ENCODE assay signal across 30 mouse cellular contexts in genomic region chr16:91386419-91387120, GRCm38 (mm10). TPM values are rescaled to one million over a fixed set of nuclear protein-coding genes. Genes with fewer than 3 reads are reported as not detected.
DNase-seq lines count a peak whose midpoint lies in the region; ATAC-seq and TF ChIP-seq lines count a peak whose summit lies in the region.
"Had no signal": no experiment of that assay in that cellular context is flagged by ENCODE, and none has a peak within 500 bp of the region (broad histone marks: within the 10 kb centered on the region; RNA-seq: fewer than 3 reads in every experiment).

No protein-coding gene starts in this region.

- WGBS in kidney, adult 2 months, result 82% methylated on average over 10 of the region's 10 CpGs
- 89% methylated on average over 10 of the region's 10 CpGs for WGBS in kidney, embryonic 15.5 days
- 63% methylated on average over 10 of the region's 10 CpGs for WGBS in bone marrow, adult 2 months
- WGBS in macrophage (ENCODE audit: missing documents), result 78% methylated on average over 10 of the region's 10 CpGs

- peak overlapping the region; percentile 18; the same call in 1 of the 2 replicates for H3K27ac ChIP-seq in kidney, adult 2 months (ENCODE audit: insufficient read depth, low read depth, low read length)
- no peak overlapping the region for H3K27ac ChIP-seq in kidney, embryonic 15.5 days
- H3K27ac ChIP-seq in bone marrow, adult 2 months (ENCODE audit: control insufficient read depth, insufficient read depth, low read depth, low read length, poor library complexity), result peak overlapping the region; percentile 25; the same call in 1 of the 2 replicates
- peak overlapping the region; percentile 68 for H3K27ac ChIP-seq in bone marrow macrophage, adult 2 months (ENCODE audit: insufficient read depth, low read depth, low read length)
- H3K27ac ChIP-seq in macrophage, result peak overlapping the region; percentile 72
- H3K27ac ChIP-seq: forebrain, embryonic 13.5 days; stomach, postnatal 0 days had no signal

- no peaks in the 10 kb centered on the region for H3K27me3 ChIP-seq in kidney, adult 2 months (replicated peaks; ENCODE audit: control insufficient read depth, insufficient read depth, low read length)
- H3K27me3 ChIP-seq in kidney, embryonic 15.5 days, result no peaks in the 10 kb centered on the region
- H3K27me3 ChIP-seq: forebrain, embryonic 13.5 days; hindbrain, embryonic 15.5 days had no signal

- H3K4me1 ChIP-seq in kidney, adult 2 months (ENCODE audit: control insufficient read depth, insufficient read depth, low read length), result peaks cover 9% of the 10 kb centered on the region
- H3K4me1 ChIP-seq in kidney, embryonic 15.5 days, result peaks cover 12% of the 10 kb centered on the region
- H3K4me1 ChIP-seq in bone marrow, adult 2 months (ENCODE audit: control insufficient read depth, insufficient read depth, low read length), result peaks cover 2% of the 10 kb centered on the region; the same call in 1 of the 2 replicates
- H3K4me1 ChIP-seq in bone marrow macrophage, adult 2 months (ENCODE audit: control insufficient read depth, insufficient read depth, low read length), result peaks cover 38% of the 10 kb centered on the region
- H3K4me1 ChIP-seq: forebrain, embryonic 13.5 days; hindbrain, embryonic 15.5 days had no signal

- ATAC-seq in kidney, embryonic 15.5 days (replicated peaks; ENCODE audit: low FRiP score), result no peak
- ATAC-seq: forebrain, embryonic 13.5 days had no signal

- no peak overlapping the region for H3K4me3 ChIP-seq in kidney, adult 2 months (ENCODE audit: insufficient read depth, low read depth, low read length)
- H3K4me3 ChIP-seq in kidney, embryonic 15.5 days (replicated peaks), result no peak overlapping the region
- H3K4me3 ChIP-seq in bone marrow, adult 2 months (replicated peaks; ENCODE audit: control insufficient read depth, low read depth, low read length), result no peak overlapping the region
- no peak overlapping the region for H3K4me3 ChIP-seq in bone marrow macrophage, adult 2 months (ENCODE audit: insufficient read depth, low read length)
- no peak overlapping the region for H3K4me3 ChIP-seq in macrophage (ENCODE audit: inconsistent target)
- H3K4me3 ChIP-seq: forebrain, embryonic 13.5 days; hindbrain, embryonic 15.5 days; left cerebral cortex, adult 2 months had no signal

- no peak for TF ChIP-seq CTCF in kidney, adult 2 months (conservative IDR thresholded peaks at IDR 0.05; ENCODE audit: insufficient read depth, insufficient read length, low read depth, low read length)
- no peak for TF ChIP-seq CTCF in bone marrow, adult 2 months (IDR thresholded peaks at IDR 0.05; ENCODE audit: control insufficient read depth, insufficient read depth, low read length)
- TF ChIP-seq CTCF in bone marrow macrophage, adult 2 months (IDR thresholded peaks at IDR 0.05; ENCODE audit: low read depth, low read length), result no peak

- no peak overlapping the region for H3K9ac ChIP-seq in kidney, embryonic 15.5 days
- H3K9ac ChIP-seq: forebrain, embryonic 13.5 days; hindbrain, embryonic 15.5 days; lung, embryonic 14.5 days had no signal

- 0 out of 2 replicates have a peak, but pooled peaks cover 5% of the 10 kb centered on the region for H3K9me3 ChIP-seq in kidney, embryonic 15.5 days (replicated peaks)
- H3K9me3 ChIP-seq: forebrain, embryonic 13.5 days; hindbrain, embryonic 15.5 days had no signal

- H3K79me2 ChIP-seq in macrophage (ENCODE audit: inconsistent target), result peaks cover 78% of the 10 kb centered on the region

- no peak for TF ChIP-seq POLR2A in kidney, adult 2 months (IDR thresholded peaks at IDR 0.05; ENCODE audit: low read depth, low read length)
- TF ChIP-seq POLR2A in bone marrow, adult 2 months (IDR thresholded peaks at IDR 0.05; ENCODE audit: borderline replicate concordance, control insufficient read depth, low read depth, low read length), result no peak
- no peak for TF ChIP-seq POLR2A in bone marrow macrophage, adult 2 months (IDR thresholded peaks at IDR 0.05; ENCODE audit: borderline replicate concordance, low read depth, low read length)

- H3K36me3 ChIP-seq in kidney, adult 2 months (ENCODE audit: control insufficient read depth, insufficient read depth, low read length), result peaks cover 2% of the 10 kb centered on the region; the same call in 1 of the 2 replicates
- H3K36me3 ChIP-seq in kidney, embryonic 15.5 days, result peaks cover 58% of the 10 kb centered on the region
- H3K36me3 ChIP-seq in macrophage (ENCODE audit: inconsistent target), result peaks cover 76% of the 10 kb centered on the region

- no peak overlapping the region for H3K4me2 ChIP-seq in kidney, embryonic 15.5 days
- H3K4me2 ChIP-seq: forebrain, embryonic 13.5 days; hindbrain, embryonic 15.5 days; lung, embryonic 14.5 days; midbrain, embryonic 11.5 days had no signal

- no peak for DNase-seq in kidney, adult 2 months
- no peak for DNase-seq in thymus, postnatal 4 days
- no peak for DNase-seq in cerebellum, adult 11-12 months
- DNase-seq: adrenal gland, adult 8-10 months; cerebellum, adult 9-10 months; kidney, postnatal 4 days; lung, embryonic 14.5 days; thymus, adult 2 months had no signal

RNA-seq across cellular contexts. Expression of gene Gm21970, which starts 5.0 kb away (rescaled TPM):
- polyA plus RNA-seq in kidney, adult 2 months (2012; rRNA removed), result not detected in 2 replicates
- not detected in 2 replicates for polyA plus RNA-seq in kidney, embryonic 15.5 days (2015; fragmentation: Nextera tagmentation; extraction: Ambion mirVana)
- not detected in 2 replicates for polyA plus RNA-seq in bone marrow, adult 2 months (2011; ENCODE audit: insufficient read depth, insufficient read length, low replicate concordance, missing spikeins)
- not detected in 2 replicates for polyA plus RNA-seq in bone marrow macrophage, adult 2 months (2012; ENCODE audit: insufficient read depth, insufficient read length, missing spikeins)
- total RNA-seq in macrophage (2018; cell fraction: chromatin; rRNA removed), result not detected
- total RNA-seq in macrophage (2018; cell fraction: cytosol; rRNA removed), result under 1 TPM in 8 of 26 experiments, not detected in 18; 0.23 to 0.80 (median 0.37) TPM
- total RNA-seq in macrophage (2018; cell fraction: nucleus; rRNA removed), result 1 to 10 TPM in 1 of 26 experiments, not detected in 25; 1.6 TPM
- polyA plus RNA-seq in macrophage (2018), result not detected in 3 replicates
- total RNA-seq: heart, adult 18-20 months; hematopoietic stem cell, adult 5-6 weeks; left cerebral cortex, adult 2 months; left cerebral cortex, postnatal 36 days; MEL; monocyte, adult 5-6 weeks; neutrophil, adult 5-6 weeks had no signal
- polyA plus RNA-seq: C2C12; embryonic facial prominence, embryonic 14.5 days; forebrain, embryonic 13.5 days; frontal cortex, adult 2 months; heart, embryonic 16.5 days; hindbrain, embryonic 15.5 days; intestine, embryonic 16.5 days; kidney, embryonic 16.5 days; limb, embryonic 14.5 days; midbrain, embryonic 11.5 days; stomach, postnatal 0 days; thymus, adult 2 months had no signal

RNA-seq across cellular contexts. Expression of gene Ifnar2, which starts 14.0 kb away (rescaled TPM):
- 54.5 and 57.1 TPM in 2 replicates for polyA plus RNA-seq in kidney, adult 2 months (2012; rRNA removed)
- polyA plus RNA-seq in kidney, embryonic 15.5 days (2015; fragmentation: Nextera tagmentation; extraction: Ambion mirVana), result 50.5 and 51.8 TPM in 2 replicates
- polyA plus RNA-seq in bone marrow, adult 2 months (2011; ENCODE audit: insufficient read depth, insufficient read length, low replicate concordance, missing spikeins), result 32.5 and 41.1 TPM in 2 replicates
- polyA plus RNA-seq in bone marrow macrophage, adult 2 months (2012; ENCODE audit: insufficient read depth, insufficient read length, missing spikeins), result 237 and 238 TPM in 2 replicates
- total RNA-seq in macrophage (2018; cell fraction: chromatin; rRNA removed), result 100 to 1,000 TPM; 154 to 353 (median 191) TPM
- 100 to 1,000 TPM; 175 to 241 (median 207) TPM for total RNA-seq in macrophage (2018; cell fraction: cytosol; rRNA removed)
- total RNA-seq in macrophage (2018; cell fraction: nucleus; rRNA removed), result 100 to 1,000 TPM; 188 to 308 (median 236) TPM
- 183 to 327 TPM (median 193 TPM) in 3 replicates for polyA plus RNA-seq in macrophage (2018)

RNA-seq across cellular contexts. Expression of gene Il10rb, which starts 19.4 kb away (rescaled TPM):
- polyA plus RNA-seq in kidney, adult 2 months (2012; rRNA removed), result 65.8 and 66.0 TPM in 2 replicates
- polyA plus RNA-seq in kidney, embryonic 15.5 days (2015; fragmentation: Nextera tagmentation; extraction: Ambion mirVana), result 29.9 and 31.0 TPM in 2 replicates
- 24.1 and 25.9 TPM in 2 replicates for polyA plus RNA-seq in bone marrow, adult 2 months (2011; ENCODE audit: insufficient read depth, insufficient read length, low replicate concordance, missing spikeins)
- polyA plus RNA-seq in bone marrow macrophage, adult 2 months (2012; ENCODE audit: insufficient read depth, insufficient read length, missing spikeins), result 345 and 358 TPM in 2 replicates
- total RNA-seq in macrophage (2018; cell fraction: chromatin; rRNA removed), result 100 to 1,000 TPM; 195 to 513 (median 266) TPM
- 100 to 1,000 TPM; 302 to 435 (median 372) TPM for total RNA-seq in macrophage (2018; cell fraction: cytosol; rRNA removed)
- total RNA-seq in macrophage (2018; cell fraction: nucleus; rRNA removed), result 100 to 1,000 TPM; 321 to 683 (median 404) TPM
- polyA plus RNA-seq in macrophage (2018), result 357 to 533 TPM (median 380 TPM) in 3 replicates
